Mouse (Mus musculus): ENCODE measurements around the gene Taf4.

Gene Taf4

DNA sequence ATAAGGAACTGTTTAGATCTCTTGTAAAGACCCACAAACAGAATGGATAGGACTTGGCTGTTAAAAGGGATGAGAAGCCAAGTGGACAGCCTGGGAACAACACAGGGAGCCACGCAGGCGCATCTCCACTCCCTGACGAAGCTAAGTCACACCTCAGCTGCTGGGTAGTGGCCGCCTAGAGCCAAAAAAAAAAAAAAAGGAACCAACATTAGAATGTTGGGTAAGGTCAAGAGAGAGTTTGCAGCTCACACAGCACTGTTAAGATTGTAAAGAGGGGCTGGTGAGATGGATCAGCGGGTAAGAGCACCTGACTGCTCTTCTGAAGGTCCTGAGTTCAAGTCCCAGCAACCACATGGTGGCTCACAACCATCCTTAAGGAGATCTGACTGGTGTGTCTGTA is 27.6 kb downstream of the Taf4 start:
- in situ Hi-C loops (cut with MboI; ENCODE audit: unreplicated experiment in 2 of 2), result no loop called here

DNA sequence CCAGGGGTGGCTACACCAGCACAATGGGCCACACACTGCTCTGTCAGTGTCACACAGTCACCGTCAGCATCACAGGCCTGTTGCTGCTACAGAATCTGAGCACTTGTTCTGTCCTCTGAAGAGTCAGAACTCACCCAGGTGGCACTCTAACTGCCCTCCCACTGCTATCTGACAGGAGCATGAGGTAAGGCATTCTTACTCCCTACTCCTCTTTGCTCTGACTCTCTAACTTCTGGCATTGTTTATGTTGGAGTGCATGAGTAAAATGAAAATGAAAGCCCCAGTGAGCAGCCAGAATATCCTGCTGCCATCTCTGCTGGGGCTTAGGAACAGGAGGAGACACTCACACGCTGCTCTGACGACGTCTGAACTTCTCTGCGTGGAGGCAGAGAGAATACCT is 28.8 kb downstream of the Taf4 start:
- in situ Hi-C loops (cut with MboI; ENCODE audit: unreplicated experiment in 2 of 2), result no loop called here

- in situ Hi-C loops (cut with MboI; ENCODE audit: unreplicated experiment in 2 of 2), result no loop called here
Observed at GRCm38 (mm10) chr2:179946496-179946895, 29.9 kb downstream of the Taf4 start.

DNA sequence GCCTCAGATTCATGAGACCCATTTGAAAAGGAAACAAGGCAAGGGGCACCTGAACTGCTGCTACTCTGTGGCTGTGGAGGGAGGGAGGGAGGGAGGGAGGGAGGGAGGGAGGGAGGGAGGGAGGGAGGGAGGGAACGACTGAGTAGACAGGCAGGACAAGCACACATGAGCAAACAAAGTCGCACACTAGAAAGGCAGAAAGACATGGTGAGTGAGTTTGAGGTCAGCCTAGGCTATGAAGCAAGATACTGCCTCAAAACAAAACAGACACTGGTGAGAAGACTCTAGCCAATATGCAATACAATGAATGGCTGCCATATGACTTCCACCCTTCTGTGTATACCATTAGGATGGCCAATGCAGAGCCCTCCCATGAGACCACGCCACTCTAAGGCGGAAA is 31.4 kb downstream of the Taf4 start:
- in situ Hi-C loops (cut with MboI; ENCODE audit: unreplicated experiment in 2 of 2), result no loop called here

GRCm38 (mm10) chr2:179941696-179942095 is 34.8 kb downstream of the Taf4 start:
- in situ Hi-C loops (cut with MboI; ENCODE audit: unreplicated experiment in 2 of 2), result no loop called here

GRCm38 (mm10) chr2:179937091-179937490 is 39.4 kb downstream of the Taf4 start:
- in situ Hi-C loops (cut with MboI; ENCODE audit: unreplicated experiment in 2 of 2), result no loop called here

- in situ Hi-C loops (cut with MboI; ENCODE audit: unreplicated experiment in 2 of 2), result no loop called here
Observed at GRCm38 (mm10) chr2:179934165-179934564, 42.3 kb downstream of the Taf4 start.

DNA sequence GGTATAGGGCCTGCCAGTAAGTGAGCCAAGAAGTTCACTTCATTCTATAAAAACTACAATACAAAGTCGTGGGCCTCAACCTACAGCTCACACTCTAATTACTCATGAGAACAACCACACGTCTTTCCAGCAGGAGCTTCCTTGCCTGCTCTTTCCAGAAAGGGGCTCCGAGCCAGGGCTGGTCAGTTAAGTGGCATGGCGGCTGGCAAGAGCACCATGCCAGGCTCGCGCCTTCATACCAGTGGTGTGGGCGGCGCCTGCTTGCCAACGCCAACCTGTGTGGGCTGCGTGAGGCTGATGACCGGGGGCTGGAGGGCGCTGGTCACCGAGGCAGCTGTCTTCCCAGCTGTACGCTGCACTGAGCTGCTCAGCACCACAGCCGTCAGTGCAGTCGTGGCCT is 44.7 kb downstream of the Taf4 start:
- in situ Hi-C loops (cut with MboI; ENCODE audit: unreplicated experiment in 2 of 2), result no loop called here

DNA sequence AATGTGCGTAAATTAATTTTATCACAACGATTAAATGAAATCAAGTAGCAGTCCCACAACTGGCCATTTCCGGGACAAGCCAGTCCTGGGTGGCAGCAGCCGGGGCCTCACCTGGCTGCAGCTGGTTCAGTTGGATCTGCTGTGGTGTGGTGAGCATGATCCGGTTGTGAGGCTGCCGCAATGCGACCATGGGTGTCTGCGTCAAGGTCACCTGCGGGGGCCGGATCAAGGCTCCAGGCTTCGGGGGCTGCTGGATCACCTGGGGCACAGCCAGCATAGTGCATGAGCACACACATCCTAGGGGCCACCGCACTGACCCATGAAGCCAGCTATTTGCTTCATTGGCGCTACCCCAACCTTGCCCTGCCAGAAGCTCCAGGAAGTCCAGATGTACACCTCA is 47.3 kb downstream of the Taf4 start:
- in situ Hi-C loops (cut with MboI; ENCODE audit: unreplicated experiment in 2 of 2), result loop anchor here in 1 of 2 experiments (5.0 kb wide), 1 partner anchor 33 kb away; no protein-coding TSS in a partner anchor

GRCm38 (mm10) chr2:179924038-179924437 is 52.4 kb downstream of the Taf4 start:
- in situ Hi-C loops (cut with MboI; ENCODE audit: unreplicated experiment in 2 of 2), result loop anchor here in 1 of 2 experiments (25.0 kb wide), 1 partner anchor 663 kb away; the partner anchor contains the start of genes Col9a3, Mrgbp and Ogfr

- in situ Hi-C loops (cut with MboI; ENCODE audit: unreplicated experiment in 2 of 2), result loop anchor here in 1 of 2 experiments (25.0 kb wide), 1 partner anchor 666 kb away; the partner anchor contains the start of genes Col9a3, Mrgbp and Ogfr
Observed at GRCm38 (mm10) chr2:179921021-179921653, 55.3 kb downstream of the Taf4 start.

DNA sequence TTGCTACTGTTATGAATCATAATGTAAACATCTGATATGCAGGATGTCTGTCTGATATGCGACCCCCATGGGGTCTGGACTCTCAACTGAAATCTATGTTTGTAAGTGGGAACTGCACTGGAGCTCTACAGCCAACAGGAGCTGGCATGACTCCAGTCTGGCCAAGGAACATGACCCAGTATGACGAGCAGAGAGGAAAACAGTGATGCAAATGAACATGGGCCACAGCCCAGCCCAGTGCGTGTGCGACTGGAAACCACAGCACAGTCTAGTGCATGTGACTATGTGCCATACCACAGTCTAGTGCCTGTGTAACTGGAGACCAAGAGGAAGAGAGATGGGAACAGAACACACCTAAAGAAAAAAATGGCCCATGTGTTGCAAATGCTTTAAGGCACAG is 56.4 kb downstream of the Taf4 start:
- in situ Hi-C loops (cut with MboI; ENCODE audit: unreplicated experiment in 2 of 2), result loop anchor here in 1 of 2 experiments (25.0 kb wide), 1 partner anchor 667 kb away; the partner anchor contains the start of genes Col9a3, Mrgbp and Ogfr

GRCm38 (mm10) chr2:179916877-179917673 is 59.4 kb downstream of the Taf4 start:
- in situ Hi-C loops (cut with MboI; ENCODE audit: unreplicated experiment in 2 of 2), result loop anchor here (5.0 to 25.0 kb wide), 4 partner anchors 130 to 670 kb away; partner anchors contain the start of genes Col9a3 (in 1 of the 2), Mrgbp (in 1 of the 2) and Ogfr (in 1 of the 2)

DNA sequence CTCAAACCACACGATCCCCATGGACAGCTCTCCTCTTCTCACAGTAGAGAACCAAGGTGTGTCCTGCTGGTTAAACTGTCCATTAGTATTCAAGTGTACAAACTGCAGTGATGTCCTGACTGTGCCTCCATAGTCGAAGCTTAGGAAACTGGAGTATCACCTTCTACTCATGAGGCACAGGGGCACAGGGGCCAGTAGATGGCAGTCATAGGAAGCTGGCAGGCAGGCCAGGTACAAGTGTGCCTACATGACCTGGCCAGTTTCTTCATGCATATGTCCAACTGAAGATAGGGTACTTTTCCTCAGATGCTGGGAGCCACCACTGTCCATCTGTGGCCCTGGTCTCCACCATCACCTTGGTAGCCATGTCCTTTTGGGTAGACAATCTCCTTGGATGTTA is 62.2 kb downstream of the Taf4 start:
- in situ Hi-C loops (cut with MboI; ENCODE audit: unreplicated experiment in 2 of 2), result loop anchor here (5.0 to 25.0 kb wide), 3 partner anchors 208 to 673 kb away; partner anchors contain the start of genes Col9a3 (in 1 of the 2), Mrgbp (in 1 of the 2) and Ogfr (in 1 of the 2)

GRCm38 (mm10) chr2:179913349-179913748 is 63.1 kb downstream of the Taf4 start:
- in situ Hi-C loops (cut with MboI; ENCODE audit: unreplicated experiment in 2 of 2), result loop anchor here (5.0 to 25.0 kb wide), 3 partner anchors 209 to 674 kb away; partner anchors contain the start of genes Col9a3 (in 1 of the 2), Mrgbp (in 1 of the 2) and Ogfr (in 1 of the 2)

GRCm38 (mm10) chr2:179912911-179913310 is 63.5 kb downstream of the Taf4 start:
- in situ Hi-C loops (cut with MboI; ENCODE audit: unreplicated experiment in 2 of 2), result loop anchor here (5.0 to 25.0 kb wide), 3 partner anchors 209 to 674 kb away; partner anchors contain the start of genes Col9a3 (in 1 of the 2), Mrgbp (in 1 of the 2) and Ogfr (in 1 of the 2)

GRCm38 (mm10) chr2:179896949-179897348 is 79.5 kb downstream of the Taf4 start:
- in situ Hi-C loops (cut with MboI; ENCODE audit: unreplicated experiment in 2 of 2), result loop anchor here in 1 of 2 experiments (25.0 kb wide), 1 partner anchor 1760 kb away; no protein-coding TSS in a partner anchor

- in situ Hi-C loops (cut with MboI; ENCODE audit: unreplicated experiment in 2 of 2), result loop anchor here in 1 of 2 experiments (25.0 kb wide), 1 partner anchor 1754 kb away; no protein-coding TSS in a partner anchor
Observed at GRCm38 (mm10) chr2:179891048-179891447, 85.4 kb downstream of the Taf4 start.

DNA sequence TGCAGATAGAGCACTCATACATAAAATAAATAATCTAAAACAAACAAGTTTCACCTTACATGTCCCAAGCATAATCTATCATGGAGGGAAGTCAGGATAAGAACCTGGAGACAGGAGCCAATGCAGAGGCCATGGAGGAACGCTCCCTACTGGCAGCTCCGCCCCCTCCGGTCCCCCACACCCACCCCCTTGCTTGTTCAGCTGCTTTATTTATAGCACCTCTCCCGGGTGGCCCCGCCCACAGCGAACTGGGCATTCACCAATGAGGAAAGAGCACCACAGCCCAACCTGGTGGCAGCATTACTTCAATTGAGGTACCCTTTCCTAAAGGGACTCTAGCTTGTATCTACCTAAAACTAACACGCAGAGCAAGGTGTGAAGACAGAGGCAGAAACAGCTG is 91.9 kb downstream of the Taf4 start:
- in situ Hi-C loops (cut with MboI; ENCODE audit: unreplicated experiment in 2 of 2), result loop anchor here in 1 of 2 experiments (25.0 kb wide), 1 partner anchor 1747 kb away; no protein-coding TSS in a partner anchor

DNA sequence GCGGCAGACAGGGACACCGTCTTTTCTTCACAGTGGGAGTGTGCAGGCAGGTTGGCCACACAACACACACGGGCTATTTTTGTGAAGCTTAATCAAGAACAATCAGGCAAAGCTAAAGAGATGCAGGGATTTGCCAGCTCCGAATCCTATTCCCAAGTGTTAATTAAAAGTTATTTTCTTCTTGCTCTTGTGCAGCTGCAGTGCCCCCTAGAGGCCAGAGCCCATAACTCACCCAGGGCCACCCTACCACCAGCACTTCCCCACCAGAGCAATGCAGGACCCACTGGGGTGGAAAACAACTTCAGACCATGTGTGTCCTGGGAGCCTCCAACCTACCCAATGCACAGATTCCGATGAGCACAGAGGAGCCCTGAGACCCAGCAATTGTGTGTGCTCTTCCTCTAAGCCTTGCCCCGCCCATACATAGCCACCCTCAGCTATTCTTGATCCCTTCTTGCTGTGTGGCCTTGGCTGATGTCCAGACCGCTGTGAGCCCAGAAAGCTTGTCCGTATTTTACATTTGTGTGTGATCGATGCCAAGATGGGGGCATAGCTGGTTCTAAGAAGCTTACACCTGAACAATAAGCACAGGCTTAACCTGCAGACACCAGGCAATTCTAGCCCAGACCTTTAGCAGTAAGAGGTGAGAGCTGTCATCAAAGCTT is 98.8 kb downstream of the Taf4 start:
- in situ Hi-C loops (cut with MboI; ENCODE audit: unreplicated experiment in 2 of 2), result loop anchor here in 1 of 2 experiments (10.0 to 25.0 kb wide), 3 partner anchors 1303 to 1740 kb away; no protein-coding TSS in a partner anchor
